Mouse (Mus musculus): ENCODE measurements around the gene Asphd1. TPM values are rescaled to one million over a fixed set of nuclear protein-coding genes. Genes with fewer than 3 reads are reported as not detected.

Gene Asphd1
- polyA plus RNA-seq, 1 experiment from 2014 or later = 2.5 TPM

DNA sequence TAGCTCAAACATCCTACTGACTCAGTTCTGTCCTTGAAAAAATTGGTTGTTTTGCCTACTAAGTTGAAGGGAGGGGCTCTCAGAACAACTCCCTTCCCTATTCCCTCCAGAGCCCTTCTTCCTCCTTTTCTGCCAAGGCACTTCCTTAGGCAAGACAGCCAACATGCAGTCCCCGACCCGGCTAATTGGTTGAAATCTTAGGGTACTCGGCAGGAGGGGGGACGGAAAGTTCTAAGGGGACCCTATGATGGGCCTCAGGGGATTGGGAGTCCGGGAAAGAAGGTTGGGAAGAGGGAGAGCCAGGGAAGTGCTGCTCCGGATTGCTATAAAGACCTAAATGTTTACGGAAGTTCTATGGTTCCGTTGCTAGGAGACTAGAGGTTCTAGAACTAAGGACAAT is 26.1 kb upstream of the Asphd1 start:
- peak overlapping the region; percentile 99 for H3K4me3 ChIP-seq
- ATAC-seq = no peak; the same call in 1 of the 2 replicates
- H3K27me3 ChIP-seq = no peaks in the 10 kb centered on the region
- H3K4me2 ChIP-seq = peak overlapping the region; percentile 72
- 14% methylated on average over 8 of the region's 8 CpGs for WGBS
- peaks cover 29% of the 10 kb centered on the region for H3K36me3 ChIP-seq (ENCODE audit: poor library complexity, severe bottlenecking)
- H3K27ac ChIP-seq = no peak overlapping the region; the same call in 1 of the 2 replicates
- H3K4me1 ChIP-seq = peaks cover 12% of the 10 kb centered on the region
- no peaks in the 10 kb centered on the region for H3K9me3 ChIP-seq (replicated peaks)
- peak overlapping the region; percentile 99; the same call in 1 of the 2 replicates for H3K9ac ChIP-seq

DNA sequence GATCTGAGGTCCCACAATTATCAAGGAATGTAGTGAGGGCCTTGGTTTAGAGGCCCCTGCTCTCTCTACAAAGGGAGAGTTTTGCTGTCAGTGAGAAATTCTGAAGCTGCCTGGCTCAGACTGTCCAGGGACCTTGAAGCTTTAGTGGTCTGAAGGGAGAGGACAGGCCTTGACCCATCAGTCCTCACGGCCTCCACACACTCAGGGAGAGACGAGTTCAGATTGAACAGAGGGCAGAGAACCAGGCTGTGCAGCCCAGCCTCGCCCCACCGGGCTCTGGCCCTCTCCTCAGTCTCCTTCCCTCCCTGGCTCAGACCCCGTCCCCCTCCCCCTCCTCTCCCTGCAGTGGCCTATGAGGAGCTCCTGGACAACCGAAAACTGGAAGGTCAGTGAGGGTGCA is 18.0 kb upstream of the Asphd1 start:
- 71% methylated on average over 6 of the region's 6 CpGs for WGBS
- Histone ChIP-seq H3K36me3 (ENCODE audit: poor library complexity, severe bottlenecking) (peaks cover 47% of the 10 kb centered on the region), H3K27ac (no peak overlapping the region), H3K9ac (no peak overlapping the region), H3K4me3 (no peak overlapping the region), H3K4me2 (no peak overlapping the region), H3K27me3 (peaks cover 17% of the 10 kb centered on the region), H3K9me3 (replicated peaks) (no peaks in the 10 kb centered on the region), H3K4me1 (no peaks in the 10 kb centered on the region)
- ATAC-seq = no peak

DNA sequence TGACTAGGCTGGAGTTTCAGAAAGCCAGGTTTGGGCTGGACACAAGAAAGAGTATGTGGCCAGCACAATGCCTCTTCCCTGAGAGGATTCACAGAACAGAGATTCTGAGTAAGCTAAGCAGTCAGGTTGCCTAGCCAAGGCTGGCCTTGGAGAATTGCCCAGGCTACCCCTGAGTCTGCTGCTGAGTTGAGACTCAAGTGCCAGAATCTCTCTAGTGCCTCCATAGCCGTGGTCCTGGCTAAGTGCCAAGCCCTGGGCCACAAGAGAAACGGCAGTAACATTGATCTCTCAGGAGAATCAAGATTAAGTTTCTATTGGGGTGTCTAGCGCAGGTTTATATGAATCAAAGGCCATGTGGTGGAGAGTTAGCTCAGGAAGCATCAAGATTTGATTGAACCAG is 16.2 kb upstream of the Asphd1 start:
- H3K27ac ChIP-seq = no peak overlapping the region
- peaks cover 25% of the 10 kb centered on the region for H3K27me3 ChIP-seq
- ATAC-seq = no peak
- H3K4me1 ChIP-seq = no peaks in the 10 kb centered on the region
- peaks cover 61% of the 10 kb centered on the region for H3K36me3 ChIP-seq (ENCODE audit: poor library complexity, severe bottlenecking)
- WGBS = 50% methylated on average over 3 of the region's 3 CpGs
- H3K9ac ChIP-seq = no peak overlapping the region
- H3K9me3 ChIP-seq (replicated peaks) = no peaks in the 10 kb centered on the region
- H3K4me2 ChIP-seq = no peak overlapping the region
- H3K4me3 ChIP-seq = no peak overlapping the region

DNA sequence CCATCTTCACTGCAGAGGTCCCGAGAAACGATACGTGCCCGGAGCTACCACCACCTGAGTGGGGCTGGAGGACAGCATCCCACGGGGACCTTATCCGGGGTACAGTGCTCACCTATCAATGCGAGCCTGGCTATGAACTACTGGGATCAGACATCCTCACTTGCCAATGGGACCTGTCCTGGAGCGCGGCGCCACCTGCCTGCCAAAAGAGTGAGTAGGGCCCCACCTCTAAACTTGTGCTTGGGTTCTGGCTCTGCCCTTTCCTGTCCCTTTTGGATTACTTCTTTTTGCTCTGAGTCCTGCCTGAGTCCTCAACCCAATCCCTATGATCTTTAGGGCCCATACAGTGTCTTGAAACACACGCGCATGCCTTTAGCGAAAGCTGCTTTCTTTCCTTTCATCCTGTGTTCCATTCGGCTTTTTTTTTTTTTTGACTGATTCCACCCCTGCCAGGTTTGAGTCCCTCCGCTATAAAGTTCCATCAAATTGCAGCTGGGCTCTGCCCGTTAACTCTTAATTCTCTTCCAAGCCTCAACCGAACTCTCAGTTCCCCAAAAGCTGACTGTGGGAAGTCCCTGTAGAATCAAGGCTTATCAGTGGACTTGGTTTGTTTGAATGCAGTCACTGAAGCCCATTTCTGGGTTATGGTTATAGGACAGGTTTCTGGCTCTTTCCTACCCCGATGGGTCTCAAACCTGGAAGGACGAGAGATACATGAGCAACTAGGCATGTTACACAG is 14.3 kb upstream of the Asphd1 start:
- Histone ChIP-seq H3K27ac (no peak overlapping the region), H3K36me3 (ENCODE audit: poor library complexity, severe bottlenecking) (peaks cover 61% of the 10 kb centered on the region), H3K4me3 (no peak overlapping the region), H3K4me2 (no peak overlapping the region), H3K9ac (no peak overlapping the region), H3K27me3 (peaks cover 25% of the 10 kb centered on the region), H3K4me1 (no peaks in the 10 kb centered on the region), H3K9me3 (replicated peaks) (no peaks in the 10 kb centered on the region)
- 28% methylated on average over 19 of the region's 19 CpGs for WGBS
- 0 out of 2 replicates have a peak, but pooled peaks have one; percentile 36 for ATAC-seq

DNA sequence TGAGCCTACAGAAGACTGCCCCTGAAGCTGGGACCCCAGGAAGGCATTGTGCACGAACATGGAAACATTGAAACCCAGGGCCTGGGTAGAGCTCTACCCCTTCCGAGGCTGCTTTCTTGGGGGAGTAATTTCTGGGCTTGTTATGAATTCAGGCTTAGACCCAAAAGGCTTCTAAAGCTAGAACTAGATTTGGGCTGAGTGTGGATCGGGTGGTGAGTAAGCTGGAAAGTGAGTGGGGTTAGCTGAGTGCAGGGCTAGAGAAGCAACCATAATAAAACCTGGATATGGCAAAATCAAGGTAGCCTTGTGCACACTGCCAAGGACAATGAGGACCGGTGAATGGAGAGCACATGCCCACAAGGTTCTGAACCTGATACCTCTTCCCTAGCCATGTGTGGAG is 12.6 kb upstream of the Asphd1 start:
- H3K9me3 ChIP-seq (replicated peaks) = no peaks in the 10 kb centered on the region
- ATAC-seq = no peak
- no peak overlapping the region for H3K4me3 ChIP-seq
- no peak overlapping the region for H3K4me2 ChIP-seq
- H3K4me1 ChIP-seq = no peaks in the 10 kb centered on the region
- H3K27me3 ChIP-seq = peaks cover 25% of the 10 kb centered on the region
- no peak overlapping the region for H3K9ac ChIP-seq
- peaks cover 53% of the 10 kb centered on the region for H3K36me3 ChIP-seq (ENCODE audit: poor library complexity, severe bottlenecking)
- no peak overlapping the region for H3K27ac ChIP-seq
- 91% methylated on average over 4 of the region's 4 CpGs for WGBS

DNA sequence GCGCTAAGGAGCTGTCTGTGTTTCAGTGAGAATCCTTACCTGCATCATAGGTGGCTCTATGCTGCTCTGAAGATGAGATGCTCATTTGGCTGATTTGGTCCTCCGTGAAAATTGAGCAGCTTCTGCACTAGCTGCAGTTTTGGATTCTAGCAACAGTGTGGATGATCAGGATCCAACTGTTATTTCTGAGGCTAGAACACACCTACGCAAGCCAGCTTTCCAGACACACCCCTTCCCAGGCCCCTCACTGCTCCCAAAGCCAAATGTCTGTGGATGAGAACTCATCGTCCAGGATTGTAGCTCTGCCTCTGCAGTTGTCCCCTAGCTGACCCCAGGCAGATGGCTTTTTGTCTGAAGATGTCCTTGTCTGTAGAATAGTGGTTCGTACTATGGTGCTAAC is 11.7 kb upstream of the Asphd1 start:
- Histone ChIP-seq H3K4me1 (no peaks in the 10 kb centered on the region), H3K27ac (no peak overlapping the region), H3K27me3 (peaks cover 25% of the 10 kb centered on the region), H3K9me3 (replicated peaks) (no peaks in the 10 kb centered on the region), H3K9ac (no peak overlapping the region), H3K4me3 (no peak overlapping the region), H3K4me2 (no peak overlapping the region), H3K36me3 (ENCODE audit: poor library complexity, severe bottlenecking) (peaks cover 53% of the 10 kb centered on the region)
- no peak for ATAC-seq
- WGBS = 83% methylated on average over 5 of the region's 5 CpGs

DNA sequence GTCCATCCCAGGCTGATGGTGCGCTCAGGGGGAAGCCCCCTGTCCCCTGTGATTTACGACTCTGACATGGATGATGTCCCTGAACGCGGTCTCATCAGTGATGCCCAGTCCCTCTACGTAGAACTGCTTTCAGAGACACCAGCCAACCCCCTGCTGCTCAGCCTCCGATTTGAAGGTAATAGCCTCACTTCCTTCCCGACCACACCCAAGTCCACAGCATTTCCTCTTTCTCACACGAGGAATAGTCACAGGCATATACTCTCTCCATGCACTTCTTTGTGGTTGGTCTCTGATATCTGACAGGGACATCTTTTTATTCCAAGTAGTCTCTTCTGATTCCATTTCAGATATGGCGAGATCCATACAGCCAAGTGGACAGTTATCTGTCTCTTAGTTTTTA is 10.4 kb upstream of the Asphd1 start:
- 79% methylated on average over 9 of the region's 9 CpGs for WGBS
- no peak for ATAC-seq
- H3K36me3 ChIP-seq (ENCODE audit: poor library complexity, severe bottlenecking) = peaks cover 53% of the 10 kb centered on the region

DNA sequence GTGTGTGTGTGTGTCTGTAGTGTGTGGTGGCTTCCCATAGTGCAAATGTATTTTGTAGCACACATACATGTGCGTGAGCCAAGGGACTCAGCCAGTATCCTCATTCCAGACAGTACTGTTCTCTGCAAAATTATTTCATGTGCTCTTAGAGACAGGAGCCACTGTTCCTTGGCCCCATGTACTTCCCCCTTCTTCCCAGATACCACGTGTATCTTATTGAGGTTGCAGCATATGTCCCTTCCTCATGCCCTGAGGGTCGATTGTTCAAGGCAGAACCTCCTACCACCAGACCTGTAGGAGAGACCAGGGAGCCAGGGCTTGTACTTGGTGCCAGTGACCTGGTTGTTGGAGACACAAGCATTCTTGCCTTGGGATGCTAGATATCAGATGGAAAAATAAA is 5.7 kb upstream of the Asphd1 start:
- WGBS = 81% methylated on average over 3 of the region's 3 CpGs
- Histone ChIP-seq H3K27ac (no peak overlapping the region), H3K9me3 (replicated peaks) (no peaks in the 10 kb centered on the region), H3K4me1 (peaks cover 29% of the 10 kb centered on the region), H3K27me3 (peaks cover 31% of the 10 kb centered on the region), H3K4me3 (no peak overlapping the region), H3K9ac (no peak overlapping the region), H3K4me2 (no peak overlapping the region), H3K36me3 (ENCODE audit: poor library complexity, severe bottlenecking) (peaks cover 20% of the 10 kb centered on the region)
- ATAC-seq = no peak

More for the DNA sequence above, 10.4 kb upstream of the Asphd1 start:
- Histone ChIP-seq H3K27ac (no peak overlapping the region), H3K27me3 (peaks cover 25% of the 10 kb centered on the region), H3K4me1 (no peaks in the 10 kb centered on the region), H3K9me3 (replicated peaks) (no peaks in the 10 kb centered on the region), H3K9ac (no peak overlapping the region), H3K4me2 (no peak overlapping the region), H3K4me3 (no peak overlapping the region)

DNA sequence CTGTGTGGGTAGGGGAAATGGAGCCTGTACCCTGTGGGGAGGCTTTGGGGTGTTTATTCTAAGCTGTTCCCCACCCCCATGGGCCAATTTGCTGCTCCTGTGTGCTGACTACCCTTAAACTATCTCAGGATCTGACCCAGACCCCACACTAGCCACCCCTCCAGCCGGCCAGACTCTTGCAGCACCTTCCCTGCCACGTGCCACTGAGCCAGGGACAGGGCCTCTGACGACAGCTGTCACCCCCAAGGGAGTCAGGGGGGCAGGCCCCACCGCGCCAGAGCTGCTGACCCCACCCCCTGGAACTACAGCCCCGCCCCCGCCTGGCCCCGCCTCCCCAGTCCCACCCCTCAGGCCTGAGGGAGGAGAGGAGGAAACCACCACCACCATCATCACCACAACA is 3.3 kb upstream of the Asphd1 start:
- H3K9ac ChIP-seq = peak overlapping the region; percentile 37; the same call in 1 of the 2 replicates
- ATAC-seq = no peak
- no peaks in the 10 kb centered on the region for H3K9me3 ChIP-seq (replicated peaks)
- 0% methylated on average over 8 of the region's 8 CpGs for WGBS
- H3K27me3 ChIP-seq = peaks cover 35% of the 10 kb centered on the region
- no peak overlapping the region for H3K27ac ChIP-seq
- peaks cover 47% of the 10 kb centered on the region for H3K4me1 ChIP-seq
- H3K36me3 ChIP-seq (ENCODE audit: poor library complexity, severe bottlenecking) = peaks cover 5% of the 10 kb centered on the region; the same call in 1 of the 2 replicates
- peak overlapping the region; percentile 98 for H3K4me2 ChIP-seq
- H3K4me3 ChIP-seq = peak overlapping the region; percentile 60

DNA sequence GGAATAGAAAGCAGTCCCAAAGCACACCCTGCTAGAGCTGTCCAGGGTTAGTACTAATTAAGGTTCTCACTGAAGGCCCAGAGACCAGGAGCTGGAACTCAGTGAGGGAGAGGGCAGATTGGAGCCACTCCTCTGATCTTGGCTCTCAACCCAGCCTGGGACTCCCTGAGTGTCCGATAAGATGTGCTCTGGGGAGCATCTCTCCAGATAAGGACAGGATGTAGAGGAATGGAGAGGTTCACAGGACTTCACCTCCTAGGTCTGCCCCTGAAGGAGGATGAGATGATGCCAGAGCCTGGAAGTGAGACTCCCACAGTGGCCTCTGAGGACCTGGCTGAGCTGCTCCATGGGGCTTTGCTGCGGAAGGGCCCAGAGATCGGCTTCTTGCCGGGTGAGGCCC is 2.4 kb upstream of the Asphd1 start:
- peak overlapping the region; percentile 98 for H3K4me2 ChIP-seq
- H3K9me3 ChIP-seq (replicated peaks) = no peaks in the 10 kb centered on the region
- peaks cover 7% of the 10 kb centered on the region for H3K36me3 ChIP-seq (ENCODE audit: poor library complexity, severe bottlenecking)
- peaks cover 47% of the 10 kb centered on the region for H3K4me1 ChIP-seq
- ATAC-seq = no peak
- peak overlapping the region; percentile 60 for H3K4me3 ChIP-seq
- H3K27ac ChIP-seq = no peak overlapping the region
- WGBS = 27% methylated on average over 4 of the region's 4 CpGs
- H3K27me3 ChIP-seq = peaks cover 35% of the 10 kb centered on the region
- H3K9ac ChIP-seq = peak overlapping the region; percentile 77

DNA sequence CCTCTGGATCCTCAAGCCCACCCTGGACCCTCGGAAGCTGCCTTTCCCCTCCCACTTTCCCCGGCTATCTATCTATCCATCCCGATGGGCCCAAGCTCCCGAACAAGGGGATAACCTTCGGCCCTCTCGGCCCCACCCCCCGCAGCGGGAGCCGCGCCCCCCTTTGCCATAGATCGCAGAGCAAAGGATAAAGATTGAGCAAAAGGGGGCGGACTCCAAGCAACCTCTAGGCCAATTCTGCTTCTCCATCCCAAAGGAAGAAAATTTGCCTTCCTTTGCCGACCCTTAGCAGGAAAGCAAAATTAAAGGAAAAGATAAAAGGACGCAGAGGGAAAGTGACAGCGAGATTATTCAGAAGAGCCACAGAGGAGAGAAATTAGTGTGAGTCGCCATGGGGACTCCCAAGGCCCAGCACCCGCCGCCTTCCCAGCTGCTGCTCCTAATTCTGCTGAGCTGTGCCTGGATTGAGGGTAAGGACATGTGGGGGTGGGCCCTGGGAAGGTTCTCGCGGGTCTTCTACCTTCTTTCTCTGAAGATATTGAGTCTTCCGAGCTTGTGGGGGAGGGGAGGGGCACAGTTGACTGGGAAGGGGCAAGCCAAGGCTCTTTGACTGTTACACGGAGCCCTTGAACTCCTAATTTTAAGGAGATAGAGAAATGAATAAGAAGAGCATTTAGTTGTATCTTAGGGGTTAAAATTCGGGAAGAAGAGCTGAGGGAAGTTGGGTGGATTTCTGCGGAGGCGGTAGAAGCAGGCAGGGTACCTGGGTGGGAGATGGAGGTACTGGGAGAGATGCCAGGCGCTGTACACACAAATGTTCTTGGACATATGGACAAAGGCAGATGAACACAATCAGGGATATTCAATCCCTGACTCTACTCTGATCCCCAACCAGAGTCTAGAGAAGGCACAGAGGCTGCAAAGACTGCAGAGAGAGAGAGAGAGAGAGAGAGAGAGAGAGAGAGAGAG is 1.5 kb upstream of the Asphd1 start:
- Histone ChIP-seq H3K36me3 (ENCODE audit: poor library complexity, severe bottlenecking) (peaks cover 7% of the 10 kb centered on the region; the same call in 1 of the 2 replicates), H3K4me1 (peaks cover 47% of the 10 kb centered on the region), H3K9me3 (replicated peaks) (no peaks in the 10 kb centered on the region), H3K27ac (peak overlapping the region; percentile 87; the same call in 1 of the 2 replicates), H3K9ac (peak overlapping the region; percentile 77), H3K27me3 (peaks cover 35% of the 10 kb centered on the region), H3K4me3 (peak overlapping the region; percentile 60), H3K4me2 (peak overlapping the region; percentile 98)
- WGBS = 5% methylated on average over 26 of the region's 26 CpGs
- ATAC-seq = no peak
